Comparison of ENCODE assay signal across 17 mouse cellular contexts in the genomic region with DNA sequence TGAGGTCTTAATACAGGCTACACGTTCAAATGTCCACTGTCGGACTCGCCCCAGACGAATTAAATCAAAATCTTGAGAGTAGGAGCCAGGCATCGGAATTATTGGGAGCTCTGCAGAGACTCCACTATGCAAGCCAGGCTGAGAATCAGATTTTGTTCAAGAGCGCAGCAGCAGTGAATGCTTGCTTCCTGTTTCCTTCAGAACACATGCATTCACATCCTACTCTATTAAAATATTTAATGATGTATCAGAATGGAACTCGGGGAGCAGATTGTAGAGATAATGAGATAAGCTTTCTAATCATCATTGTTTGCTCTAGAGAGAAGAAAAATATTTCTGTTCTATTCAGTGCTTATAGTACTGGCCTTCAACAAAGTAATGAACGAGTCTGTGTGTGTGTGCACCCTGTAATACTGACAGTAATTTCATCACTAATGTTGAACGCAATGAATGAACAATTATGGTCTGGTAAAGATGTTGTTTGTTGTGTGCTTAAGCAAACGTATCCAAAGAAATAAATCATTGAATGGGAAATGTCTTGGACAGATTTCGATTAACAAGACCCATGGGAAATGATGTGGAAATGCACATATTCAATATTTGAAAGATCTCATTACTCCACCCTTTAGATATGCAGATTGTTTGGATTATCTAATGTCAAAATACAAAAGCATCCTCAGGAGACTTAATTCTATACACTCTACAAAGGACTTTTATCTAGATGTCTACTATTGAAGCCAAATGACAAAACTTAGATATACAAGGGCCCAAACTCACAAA.
DNase-seq lines count a peak whose midpoint lies in the region; ATAC-seq lines count a peak whose summit lies in the region.
"Had no signal": no experiment of that assay in that cellular context is flagged by ENCODE, and none has a peak within 500 bp of the region (broad histone marks: within the 10 kb centered on the region; RNA-seq: fewer than 3 reads in every experiment).

No protein-coding gene starts in this region.

- no peaks in the 10 kb centered on the region for H3K27me3 ChIP-seq in neural tube, embryonic 12.5 days (replicated peaks)
- no peaks in the 10 kb centered on the region for H3K27me3 ChIP-seq in forebrain, embryonic 15.5 days
- no peaks in the 10 kb centered on the region for H3K27me3 ChIP-seq in hindbrain, embryonic 15.5 days
- H3K27me3 ChIP-seq in heart, embryonic 11.5 days (ENCODE audit: control insufficient read depth, insufficient read depth, low read length): no peaks in the 10 kb centered on the region
- H3K27me3 ChIP-seq in intestine, embryonic 15.5 days (replicated peaks): no peaks in the 10 kb centered on the region
- H3K27me3 ChIP-seq: heart, embryonic 15.5 days; limb, embryonic 15.5 days had no signal

- no peaks in the 10 kb centered on the region for H3K9me3 ChIP-seq in neural tube, embryonic 12.5 days
- no peaks in the 10 kb centered on the region for H3K9me3 ChIP-seq in forebrain, embryonic 15.5 days
- H3K9me3 ChIP-seq in hindbrain, embryonic 15.5 days: no peaks in the 10 kb centered on the region
- H3K9me3 ChIP-seq in heart, embryonic 11.5 days (replicated peaks; ENCODE audit: control insufficient read depth, low read length): no peaks in the 10 kb centered on the region
- H3K9me3 ChIP-seq in intestine, embryonic 15.5 days: no peaks in the 10 kb centered on the region
- H3K9me3 ChIP-seq: heart, embryonic 15.5 days; limb, embryonic 15.5 days had no signal

- H3K4me1 ChIP-seq in neural tube, embryonic 12.5 days: peaks cover 3% of the 10 kb centered on the region; the same call in 1 of the 2 replicates
- peaks cover 13% of the 10 kb centered on the region; the same call in 1 of the 2 replicates for H3K4me1 ChIP-seq in forebrain, embryonic 15.5 days
- H3K4me1 ChIP-seq in hindbrain, embryonic 15.5 days (replicated peaks): 0 out of 2 replicates have a peak, but pooled peaks cover 5% of the 10 kb centered on the region
- no peaks in the 10 kb centered on the region for H3K4me1 ChIP-seq in heart, embryonic 11.5 days (ENCODE audit: control insufficient read depth, insufficient read depth, low read length)
- H3K4me1 ChIP-seq in intestine, embryonic 15.5 days (replicated peaks): no peaks in the 10 kb centered on the region
- H3K4me1 ChIP-seq: heart, embryonic 15.5 days; limb, embryonic 15.5 days had no signal

- WGBS in neural tube, embryonic 12.5 days: 45% methylated on average over 11 of the region's 11 CpGs
- WGBS in forebrain, embryonic 15.5 days: 19% methylated on average over 11 of the region's 11 CpGs
- WGBS in hindbrain, embryonic 15.5 days: 29% methylated on average over 11 of the region's 11 CpGs
- 68% methylated on average over 11 of the region's 11 CpGs for WGBS in heart, embryonic 11.5 days (ENCODE audit: insufficient replicate concordance)
- 72% methylated on average over 11 of the region's 11 CpGs for WGBS in intestine, embryonic 15.5 days

- no peaks in the 10 kb centered on the region for H3K36me3 ChIP-seq in neural tube, embryonic 12.5 days
- peaks cover 2% of the 10 kb centered on the region; the same call in 1 of the 2 replicates for H3K36me3 ChIP-seq in forebrain, embryonic 15.5 days
- no peaks in the 10 kb centered on the region for H3K36me3 ChIP-seq in hindbrain, embryonic 15.5 days
- no peaks in the 10 kb centered on the region for H3K36me3 ChIP-seq in heart, embryonic 11.5 days (ENCODE audit: control insufficient read depth, insufficient read depth, low read length)
- no peaks in the 10 kb centered on the region for H3K36me3 ChIP-seq in intestine, embryonic 15.5 days
- H3K36me3 ChIP-seq: heart, embryonic 15.5 days; limb, embryonic 15.5 days had no signal

- H3K4me3 ChIP-seq in neural tube, embryonic 12.5 days: no peak overlapping the region
- H3K4me3 ChIP-seq in forebrain, embryonic 15.5 days: no peak overlapping the region
- no peak overlapping the region for H3K4me3 ChIP-seq in hindbrain, embryonic 15.5 days
- H3K4me3 ChIP-seq in heart, embryonic 11.5 days (ENCODE audit: low read depth, low read length): no peak overlapping the region
- no peak overlapping the region for H3K4me3 ChIP-seq in intestine, embryonic 15.5 days (replicated peaks)
- H3K4me3 ChIP-seq: heart, embryonic 15.5 days; limb, embryonic 15.5 days; myocyte had no signal

- no peak for DNase-seq in neural tube, embryonic 10.5 days (ENCODE audit: extremely low spot score, low spot score)
- DNase-seq in frontal cortex, postnatal 10 days (ENCODE audit: low spot score in 2 of 2): no peak
- DNase-seq: adrenal gland, postnatal 36 days; cerebellum, adult 9-10 months; kidney, adult 18-20 months; kidney, postnatal 36 days; lung, postnatal 10 days; right cerebral cortex, postnatal 4 days; thymus, postnatal 14 days had no signal

- H3K27ac ChIP-seq in neural tube, embryonic 12.5 days: no peak overlapping the region
- H3K27ac ChIP-seq in forebrain, embryonic 15.5 days (replicated peaks): no peak overlapping the region
- H3K27ac ChIP-seq in hindbrain, embryonic 15.5 days (replicated peaks): peak overlapping the region; percentile 43; the same call in 1 of the 2 replicates
- H3K27ac ChIP-seq in heart, embryonic 11.5 days (ENCODE audit: low read depth, low read length): no peak overlapping the region
- no peak overlapping the region for H3K27ac ChIP-seq in intestine, embryonic 15.5 days
- H3K27ac ChIP-seq: heart, embryonic 15.5 days; limb, embryonic 15.5 days had no signal

- peak; percentile 57; the same call in 1 of the 2 replicates for ATAC-seq in neural tube, embryonic 12.5 days (ENCODE audit: low FRiP score, low read depth)
- peak; percentile 71 for ATAC-seq in forebrain, embryonic 15.5 days (replicated peaks)
- ATAC-seq in hindbrain, embryonic 15.5 days (ENCODE audit: low FRiP score, low read depth): no peak; the same call in 1 of the 2 replicates
- no peak for ATAC-seq in heart, embryonic 11.5 days (replicated peaks; ENCODE audit: insufficient number of reproducible peaks, low FRiP score, low TSS enrichment)
- no peak for ATAC-seq in intestine, embryonic 15.5 days

- H3K4me2 ChIP-seq in neural tube, embryonic 12.5 days (replicated peaks): no peak overlapping the region
- no peak overlapping the region for H3K4me2 ChIP-seq in forebrain, embryonic 15.5 days (replicated peaks)
- no peak overlapping the region for H3K4me2 ChIP-seq in hindbrain, embryonic 15.5 days
- H3K4me2 ChIP-seq in heart, embryonic 11.5 days: no peak overlapping the region
- no peak overlapping the region for H3K4me2 ChIP-seq in intestine, embryonic 15.5 days (replicated peaks)
- H3K4me2 ChIP-seq: heart, embryonic 15.5 days; limb, embryonic 15.5 days had no signal

- H3K9ac ChIP-seq in neural tube, embryonic 12.5 days: no peak overlapping the region
- H3K9ac ChIP-seq in forebrain, embryonic 15.5 days (replicated peaks): no peak overlapping the region
- H3K9ac ChIP-seq in hindbrain, embryonic 15.5 days: no peak overlapping the region
- H3K9ac ChIP-seq in heart, embryonic 11.5 days (ENCODE audit: low read depth, low read length): no peak overlapping the region
- H3K9ac ChIP-seq in intestine, embryonic 15.5 days: no peak overlapping the region
- H3K9ac ChIP-seq: heart, embryonic 15.5 days; limb, embryonic 15.5 days had no signal

Comparison
In these comparisons a context has a peak if more than half of its experiments do, and no peak if none do; other contexts are left out.
1. ATAC-seq: peak in neural tube, embryonic 12.5 days (single experiment) and forebrain, embryonic 15.5 days (single experiment); none in hindbrain, embryonic 15.5 days (single experiment), heart, embryonic 11.5 days (single experiment) and intestine, embryonic 15.5 days (single experiment).